Mouse (Mus musculus) ES-E14 (cell line): Measurements from ENCODE around the gene Mad1l1.

Source experiments
- CHD2 ChIP-seq: IDR thresholded peaks from 2 replicates; pipeline ENCODE4 v1.6.1; 2014; ENCODE audit warnings: mild to moderate bottlenecking, low read depth, low read length, inconsistent platforms
- HCFC1 ChIP-seq: IDR thresholded peaks from 2 replicates; pipeline ENCODE4 v1.6.1; 2012; ENCODE audit warnings: low read length, inconsistent platforms, borderline replicate concordance; ENCODE audit not compliant: insufficient read depth
- ZC3H11A ChIP-seq: IDR thresholded peaks from 2 replicates; pipeline ENCODE4 v1.6.1; 2012; ENCODE audit warnings: low read depth, mild to moderate bottlenecking, inconsistent platforms, low read length, borderline replicate concordance
- ZNF384 ChIP-seq: IDR thresholded peaks from 2 replicates; pipeline ENCODE4 v1.6.1; 2012; ENCODE audit warnings: low read depth, low read length, inconsistent platforms

DNA sequence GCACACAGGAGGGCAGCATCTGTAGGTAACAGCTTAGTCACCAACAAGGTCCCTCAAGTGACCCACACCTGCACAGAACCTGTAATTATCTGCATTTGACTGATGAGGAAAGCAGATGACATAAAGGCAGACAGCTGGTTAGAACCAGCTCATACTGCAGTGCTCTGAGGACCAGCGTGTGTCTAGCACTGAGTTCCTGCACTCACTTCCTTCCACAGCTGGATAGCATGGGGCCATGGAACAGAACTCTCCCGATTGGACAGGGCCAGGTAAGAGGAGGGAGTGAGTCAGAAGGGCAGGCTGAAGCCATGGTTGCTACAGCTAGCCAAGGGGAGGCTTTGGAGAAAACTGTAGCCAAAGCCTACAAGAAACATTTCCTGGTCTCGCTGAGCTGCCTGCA, 259.0 kb downstream of the Mad1l1 start:
- TF ChIP-seq HCFC1 (no peak), ZNF384 (no peak), ZC3H11A (no peak), CHD2 (no peak)
